Mouse (Mus musculus) heart, postnatal 0 days (tissue): ENCODE results near the gene Srpk1. TPM values are rescaled to one million over a fixed set of nuclear protein-coding genes. Genes with fewer than 3 reads are reported as not detected.

Source experiments
- ATAC-seq: fragments of 200-750 bp; cut with Nextera tagmentation; 2 replicates; pipeline ENCODE4 v1.8.0; 2017; ENCODE audit warnings: low read depth, moderate number of reproducible peaks, moderate library complexity; ENCODE audit not compliant: insufficient read depth
- DNase-seq: peaks from one replicate; pipeline ENCODE4 v3.0.0-alpha.2; 2016; ENCODE audit warnings: low spot score
- H3K27ac ChIP-seq: fragments of 300-500 bp; sonication (generic); 2 replicates; pipeline ENCODE4 v1.5.1; 2014; ENCODE audit warnings: low read depth, mild to moderate bottlenecking
- H3K27me3 ChIP-seq: fragments of 300-500 bp; sonication (generic); 2 replicates; pipeline ENCODE4 v1.6.1; 2014; ENCODE audit warnings: low read length, mixed read lengths; ENCODE audit not compliant: control insufficient read depth, insufficient read depth
- H3K36me3 ChIP-seq: fragments of 300-500 bp; sonication (generic); replicated peaks from 2 replicates; pipeline ENCODE4 v1.6.1; 2014; ENCODE audit warnings: low read length, mixed read lengths; ENCODE audit not compliant: control insufficient read depth, insufficient read depth
- H3K4me1 ChIP-seq: fragments of 300-500 bp; sonication (generic); 2 replicates; pipeline ENCODE4 v1.6.1; 2014; ENCODE audit warnings: antibody characterized with exemption; ENCODE audit not compliant: control insufficient read depth, insufficient read depth
- H3K4me2 ChIP-seq: fragments of 300-500 bp; sonication (generic); 2 replicates; pipeline ENCODE4 v1.6.1; 2014; ENCODE audit warnings: low read depth, mild to moderate bottlenecking, low read length, moderate library complexity
- H3K4me3 ChIP-seq: fragments of 300-500 bp; sonication (generic); 2 replicates; pipeline ENCODE4 v1.5.1; 2014; ENCODE audit warnings: low read depth, low read length
- H3K9ac ChIP-seq: fragments of 300-500 bp; sonication (generic); replicated peaks from 2 replicates; pipeline ENCODE4 v1.6.1; 2014; ENCODE audit warnings: low read depth, low read length, mixed read lengths
- H3K9me3 ChIP-seq: fragments of 300-500 bp; sonication (generic); replicated peaks from 2 replicates; pipeline ENCODE4 v1.6.1; 2016; ENCODE audit warnings: low read length; ENCODE audit not compliant: control insufficient read depth
- CTCF ChIP-seq: IDR thresholded peaks from 2 replicates; pipeline ENCODE4 v1.5.1; 2016; ENCODE audit warnings: antibody characterized with exemption, control low read depth, low read depth
- EP300 ChIP-seq: IDR thresholded peaks from 2 replicates; pipeline ENCODE4 v1.6.1; 2016; ENCODE audit warnings: antibody characterized with exemption, low read depth
- WGBS: fragments of 180-500 bp; shearing (Covaris S2); extraction: QIAGEN DNeasy Blood & Tissue Kit; methylation state at CpG from one replicate; pipeline ENCODE4 v1.1.7; 2014; 5-methylcytosine and 5-hydroxymethylcytosine counted together
- polyA plus RNA-seq: library from polyadenylated mRNA; unstranded; fragments of >200 nt; fragmentation: Nextera tagmentation; extraction: Ambion mirVana; gene quantifications from 2 replicates; pipeline ENCODE4 v1.2.1, GENCODE M21; 2015
- total RNA-seq: library from RNA; depleted of rRNA; stranded (reverse); fragments of >200 nt; gene quantifications from 2 replicates; pipeline ENCODE4 v1.2.3, GENCODE M21; 2014; ENCODE audit warnings: low replicate concordance; rRNA removed

The Srpk1 gene
- total RNA-seq (16.6 and 21.0 TPM in 2 replicates), polyA plus RNA-seq (29.3 and 29.9 TPM in 2 replicates)

GRCm38 (mm10) chr17:28622300-28622759, at the start of gene Srpk1:
Gene Srpk1 (minus strand): TSS chr17:28622709.
- Histone ChIP-seq H3K9ac (peak within 1 kb of the TSS; percentile 86), H3K4me1 (peaks cover 12% of the 10 kb centered on the region), H3K9me3 (no peaks in the 10 kb centered on the region), H3K36me3 (no peaks in the 10 kb centered on the region; the same call in 1 of the 2 replicates), H3K4me2 (peak within 1 kb of the TSS; percentile 98), H3K27ac (peak within 1 kb of the TSS; percentile 73), H3K4me3 (peak within 1 kb of the TSS; percentile 84), H3K27me3 (no peaks in the 10 kb centered on the region)
- no peak for TF ChIP-seq CTCF
- TF ChIP-seq EP300 = no peak
- WGBS = under 1% methylated on average over 45 of the region's 53 CpGs
- DNase-seq = peak; percentile 92
- ATAC-seq = peak; percentile 96

- H3K27me3 ChIP-seq = no peaks in the 10 kb centered on the region
- no peak overlapping the region for H3K27ac ChIP-seq
- WGBS = 45% methylated on average over 6 of the region's 6 CpGs
- no peak overlapping the region for H3K4me3 ChIP-seq
- TF ChIP-seq EP300 = no peak
- no peaks in the 10 kb centered on the region for H3K9me3 ChIP-seq
- ATAC-seq (no peak), DNase-seq (no peak)
- no peaks in the 10 kb centered on the region for H3K36me3 ChIP-seq
- no peak overlapping the region for H3K4me2 ChIP-seq
- H3K9ac ChIP-seq = no peak overlapping the region
- H3K4me1 ChIP-seq = no peaks in the 10 kb centered on the region
Observed at GRCm38 (mm10) chr17:28659564-28659963, 37.1 kb upstream of the Srpk1 start.

GRCm38 (mm10) chr17:28657936-28658335, 35.4 kb upstream of the Srpk1 start:
- no peak for ATAC-seq
- no peak overlapping the region for H3K27ac ChIP-seq
- TF ChIP-seq CTCF = no peak
- no peak for TF ChIP-seq EP300
- H3K9ac ChIP-seq = no peak overlapping the region
- 28% methylated on average over 4 of the region's 4 CpGs for whole genome bisulfite sequencing
- no peaks in the 10 kb centered on the region for H3K27me3 ChIP-seq
- no peaks in the 10 kb centered on the region for H3K9me3 ChIP-seq
- no peaks in the 10 kb centered on the region for H3K36me3 ChIP-seq
- no peak overlapping the region for H3K4me3 ChIP-seq
- no peak overlapping the region for H3K4me2 ChIP-seq
- no peaks in the 10 kb centered on the region for H3K4me1 ChIP-seq
- no peak for DNase-seq

- DNase-seq (peak; percentile 50), ATAC-seq (peak; percentile 77; the same call in 1 of the 2 replicates)
- no peak overlapping the region for H3K27ac ChIP-seq
Observed at GRCm38 (mm10) chr17:28650268-28650667, 27.8 kb upstream of the Srpk1 start.

GRCm38 (mm10) chr17:28648607-28649370, 26.3 kb upstream of the Srpk1 start:
- no peaks in the 10 kb centered on the region for H3K27me3 ChIP-seq
- no peaks in the 10 kb centered on the region for H3K36me3 ChIP-seq
- DNase-seq (peak; percentile 32), ATAC-seq (0 out of 2 replicates have a peak, but pooled peaks have one; percentile 41)
- H3K9me3 ChIP-seq = no peaks in the 10 kb centered on the region
- no peak overlapping the region for H3K4me3 ChIP-seq
- WGBS = 36% methylated on average over 6 of the region's 6 CpGs
- TF ChIP-seq CTCF (peak; percentile 66), EP300 (no peak)
- H3K9ac ChIP-seq = no peak overlapping the region
- no peak overlapping the region for H3K4me2 ChIP-seq
- no peak overlapping the region for H3K27ac ChIP-seq
- no peaks in the 10 kb centered on the region for H3K4me1 ChIP-seq

More at GRCm38 (mm10) chr17:28650268-28650667, 27.8 kb upstream of the Srpk1 start:
- no peak for TF ChIP-seq CTCF
- no peak for TF ChIP-seq EP300
- WGBS = 36% methylated on average over 3 of the region's 3 CpGs
- Histone ChIP-seq H3K9ac (no peak overlapping the region), H3K4me3 (no peak overlapping the region), H3K9me3 (no peaks in the 10 kb centered on the region), H3K4me2 (no peak overlapping the region), H3K4me1 (no peaks in the 10 kb centered on the region), H3K36me3 (no peaks in the 10 kb centered on the region), H3K27me3 (no peaks in the 10 kb centered on the region)
